Mouse (Mus musculus): ENCODE measurements around the gene Wdr82.

DNA sequence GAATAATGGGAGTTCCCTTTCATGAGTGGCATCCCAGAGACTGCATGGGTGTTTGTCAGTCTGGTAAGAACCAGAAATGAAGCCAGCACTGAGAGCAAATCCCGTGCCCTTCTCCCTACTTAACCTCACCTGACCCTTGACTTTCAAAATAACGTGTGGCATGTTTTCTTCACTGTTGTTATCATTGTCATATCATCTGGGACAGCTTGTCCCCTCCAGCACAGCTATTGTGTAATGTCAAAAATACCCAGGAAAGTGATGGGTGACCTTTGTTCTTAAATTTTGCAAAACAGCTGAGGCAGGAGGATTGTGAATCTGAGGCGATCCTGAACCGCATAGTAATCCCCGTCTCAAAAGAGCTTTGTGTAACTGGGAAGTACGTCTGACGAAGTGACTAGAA is 40.5 kb upstream of the Wdr82 start:
- no peak for TF ChIP-seq CTCF (IDR thresholded peaks at IDR 0.05; ENCODE audit: low read depth)
- no peak for TF ChIP-seq EP300 (IDR thresholded peaks at IDR 0.05; ENCODE audit: low read depth)

Data from heart, postnatal 0 days (tissue).